Mouse (Mus musculus): ENCODE measurements at regions not wholly inside any gene's neighbourhood (a gene's known extent, or its start where the extent isn't known, plus 50 kb on each side); places are given as distances from the start of the nearest gene placed in this dataset.

GRCm38 (mm10) chr3:60878880-60879279 is 123.7 kb upstream of the P2ry1 start:
- TF ChIP-seq CTCF (IDR thresholded peaks at IDR 0.05; ENCODE audit: borderline replicate concordance, control insufficient read depth, extremely low read depth, insufficient read depth, low read length, poor library complexity) (no peak), POLR2A (IDR thresholded peaks at IDR 0.05; ENCODE audit: control insufficient read depth, extremely low read depth, insufficient read depth, low read length, poor library complexity) (no peak)

Measured in thymus, adult 2 months (tissue).